Mouse (Mus musculus): ENCODE data around the gene Cebpzos.

Gene Cebpzos

DNA sequence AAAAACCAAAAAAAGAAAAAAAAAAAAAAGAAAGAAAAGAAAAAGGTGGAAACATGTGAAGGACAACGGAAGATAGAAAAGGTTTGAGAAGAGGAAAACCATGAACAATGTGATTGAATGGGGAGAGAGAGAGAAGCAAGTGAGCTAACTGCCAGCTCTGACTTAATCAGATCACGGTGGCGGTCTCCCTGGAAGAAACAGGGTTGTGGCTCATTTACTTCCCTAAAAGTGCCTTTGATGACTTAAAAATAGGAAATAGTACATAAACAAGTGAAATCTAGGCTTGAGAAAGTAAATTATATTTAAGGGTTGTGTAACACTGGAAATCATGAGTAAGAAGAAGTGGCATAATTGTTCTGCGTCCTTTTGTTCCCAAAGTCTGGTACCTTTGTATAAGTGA is 22.6 kb downstream of the Cebpzos start:
- peak; percentile 60 for DNase-seq (ENCODE audit: low read depth)

DNA sequence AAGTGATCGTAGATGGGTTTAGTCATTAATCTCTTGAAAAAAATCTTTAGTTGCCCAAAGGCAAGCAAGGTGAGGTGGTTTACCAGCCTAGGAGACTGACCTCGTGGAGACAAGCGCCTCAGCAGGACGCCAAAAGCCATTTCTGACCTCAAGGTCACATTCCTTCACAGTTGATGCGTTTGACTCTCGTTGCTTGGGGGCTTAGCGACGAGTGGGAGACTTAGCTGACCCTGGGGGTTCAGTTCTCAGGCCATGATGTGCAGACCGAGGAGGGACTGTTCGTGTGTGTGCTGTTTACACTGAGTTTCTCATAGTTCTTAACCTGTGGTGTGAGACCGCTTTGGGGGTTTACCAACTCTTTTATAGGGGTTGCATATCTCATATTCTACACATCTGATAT is 26.3 kb downstream of the Cebpzos start:
- DNase-seq (ENCODE audit: low read depth), result no peak

DNA sequence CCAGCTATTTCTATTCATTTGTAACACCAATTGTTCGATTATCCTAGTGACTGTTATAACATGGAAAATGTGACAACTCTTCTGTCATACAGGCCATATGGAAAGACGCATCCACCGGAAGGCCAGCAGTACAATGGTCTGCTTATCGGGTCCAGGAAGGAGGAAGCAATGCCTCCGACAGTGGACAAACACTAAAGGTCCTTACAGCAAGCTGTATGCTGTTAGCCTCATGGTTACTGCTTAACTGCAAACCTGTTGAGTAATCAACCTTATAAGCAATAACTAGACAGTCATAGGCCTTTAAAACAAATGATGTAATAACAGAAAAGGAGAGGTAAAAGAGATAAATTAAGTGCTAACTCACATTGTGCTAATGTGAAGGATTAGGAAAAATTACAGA is 34.9 kb downstream of the Cebpzos start:
- no peak for DNase-seq (ENCODE audit: low read depth)

DNA sequence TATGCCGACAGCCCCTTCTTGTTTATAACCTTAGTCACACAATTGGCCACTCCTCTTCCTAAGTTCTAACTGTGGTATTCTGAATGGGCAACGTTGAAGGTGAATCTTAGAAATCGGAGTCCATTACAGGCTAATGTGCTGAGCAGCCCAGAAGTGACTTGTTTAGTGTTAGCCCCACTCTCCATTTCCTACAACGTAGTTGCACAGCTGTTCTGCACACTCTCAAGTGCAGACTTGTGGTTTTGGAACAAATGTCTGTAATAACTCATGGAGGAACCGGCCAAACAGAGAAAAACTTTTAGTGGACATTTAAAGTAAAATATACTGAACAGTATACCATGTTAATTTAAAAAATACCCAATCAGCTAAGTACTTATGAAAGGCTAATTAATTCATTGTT is 35.8 kb downstream of the Cebpzos start:
- DNase-seq (ENCODE audit: low read depth), result no peak

DNA sequence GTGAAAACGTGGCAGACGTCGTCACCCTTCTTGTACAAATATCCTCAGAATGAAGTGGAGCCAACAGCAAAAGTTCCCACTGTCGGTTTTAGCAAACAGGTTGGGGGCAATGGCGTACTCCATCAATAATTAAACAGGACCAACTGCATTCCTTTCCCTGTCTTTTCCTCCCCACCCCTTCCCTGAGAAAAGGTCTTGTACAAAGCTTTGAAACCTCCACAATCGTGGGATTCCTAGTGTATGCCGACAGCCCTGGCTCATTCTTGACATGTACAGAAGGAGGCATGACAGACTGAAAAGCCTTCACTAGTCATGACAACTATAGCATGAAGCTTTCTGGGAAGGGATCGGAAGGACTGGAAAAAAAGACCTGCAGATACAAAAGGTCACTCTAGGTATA is 36.9 kb downstream of the Cebpzos start:
- no peak for DNase-seq (ENCODE audit: low read depth)

DNA sequence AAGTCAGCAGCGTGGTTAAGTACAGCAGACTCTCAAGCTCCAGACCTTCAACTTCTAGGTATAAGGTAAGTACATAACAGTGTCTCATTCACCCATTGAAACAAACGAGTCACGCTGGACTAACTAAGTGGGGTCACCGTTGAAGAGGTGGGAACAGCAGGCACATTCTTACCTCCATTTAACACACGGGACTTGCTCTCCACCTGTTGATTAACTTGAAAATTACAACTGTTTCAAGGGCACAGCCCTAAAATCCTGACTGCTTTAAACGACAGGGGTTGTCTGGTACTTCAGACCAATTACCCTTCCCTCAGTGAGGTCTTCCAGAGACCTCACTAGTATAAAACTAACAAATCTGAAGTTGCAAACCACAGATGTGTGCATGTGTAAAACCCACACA is 43.2 kb downstream of the Cebpzos start:
- DNase-seq (ENCODE audit: low read depth), result no peak

DNA sequence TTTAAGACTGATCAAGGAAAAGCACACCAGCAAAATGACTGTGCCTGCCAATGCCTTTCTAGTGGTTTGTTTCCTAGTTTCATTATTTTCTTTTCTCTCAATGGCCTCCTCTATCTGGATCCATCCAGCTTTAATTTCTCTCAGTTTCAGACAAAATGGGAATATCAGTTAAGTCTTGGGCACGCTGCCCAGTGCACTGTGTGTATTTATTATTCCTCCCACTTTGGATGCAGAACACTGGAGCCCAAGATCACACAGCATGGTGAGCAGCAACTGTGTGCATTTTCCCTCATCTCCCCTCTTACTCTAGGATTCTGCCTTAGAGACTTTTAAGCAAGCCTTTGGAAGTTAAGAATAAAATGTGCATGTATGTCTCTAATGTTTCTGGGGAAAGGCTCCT is 48.1 kb downstream of the Cebpzos start:
- no peak for DNase-seq (ENCODE audit: low read depth)

DNA sequence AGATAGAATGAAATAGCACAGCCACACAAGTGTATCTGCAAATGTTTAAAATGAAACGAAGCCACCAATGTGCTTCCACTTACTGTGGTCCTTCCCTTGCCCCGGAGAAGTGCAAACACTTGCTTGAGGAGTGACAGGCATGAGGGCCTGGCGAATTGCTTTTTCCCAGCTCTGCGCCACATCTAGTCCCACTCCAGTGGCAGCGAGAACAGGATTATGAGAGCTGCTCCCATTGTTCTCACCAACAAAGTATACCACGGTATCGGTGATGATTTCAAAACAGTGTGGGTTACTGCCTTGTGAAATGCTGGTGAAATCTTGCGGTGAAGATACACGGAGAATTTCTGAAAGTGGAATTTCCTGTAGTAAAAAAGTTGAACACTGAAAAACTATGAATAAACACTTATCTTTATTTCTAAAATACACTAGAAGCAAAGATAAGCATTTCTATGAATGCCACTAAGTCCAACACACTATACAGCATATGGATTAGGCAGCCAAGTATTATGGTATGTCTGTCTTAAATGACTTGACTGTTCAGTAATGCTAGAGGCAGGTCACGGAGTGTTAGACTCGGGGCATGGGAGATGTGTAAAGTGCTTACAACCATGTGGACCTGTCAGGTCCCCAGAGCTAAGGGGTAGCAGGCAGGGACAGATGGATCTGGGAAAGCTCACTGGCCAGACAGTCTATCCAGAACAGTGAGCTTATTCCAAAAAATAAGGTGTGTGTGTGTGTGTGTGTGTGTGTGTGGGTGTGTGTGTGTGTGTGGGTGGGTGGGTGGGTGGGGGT is 50.0 kb downstream of the Cebpzos start:
- DNase-seq (ENCODE audit: low read depth), result peak; percentile 13

DNA sequence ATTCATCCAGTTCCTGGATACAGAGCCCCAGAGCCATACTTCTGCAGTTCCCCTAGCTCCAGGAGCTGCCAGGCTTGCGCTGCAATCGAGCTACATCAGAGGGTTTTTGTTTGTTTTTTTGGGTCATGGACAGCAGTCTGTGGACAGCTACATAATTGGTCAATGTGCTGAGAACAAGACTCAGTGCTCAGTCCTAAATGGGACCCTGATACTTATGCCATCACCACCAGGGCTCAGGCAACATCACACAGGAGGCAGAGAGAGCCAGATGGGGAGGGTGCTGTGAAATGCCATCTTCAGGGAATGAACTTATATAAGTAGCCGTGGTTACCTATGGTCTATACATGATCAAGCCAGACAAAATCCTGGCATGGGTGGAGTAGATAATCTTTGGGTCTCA is 52.2 kb downstream of the Cebpzos start:
- DNase-seq (ENCODE audit: low read depth), result no peak
